Mouse (Mus musculus) stomach, embryonic 14.5 days (tissue): ENCODE results near the gene Slc9a5. TPM values are rescaled to one million over a fixed set of nuclear protein-coding genes. Genes with fewer than 3 reads are reported as not detected.
A peak's percentile ranks its signal among the peaks of the same experiment; 100 is the strongest.

Source experiments
- ATAC-seq: fragments of 200-750 bp; cut with Nextera tagmentation; 2 replicates; pipeline ENCODE4 v1.8.0; 2017; ENCODE audit warnings: low read depth, moderate TSS enrichment; ENCODE audit not compliant: insufficient number of reproducible peaks, insufficient read depth, low FRiP score
- H3K27ac ChIP-seq: fragments of 300-500 bp; sonication (generic); 2 replicates; pipeline ENCODE4 v1.5.1; 2014; ENCODE audit warnings: mild to moderate bottlenecking, low read length, moderate library complexity, mixed read lengths
- H3K27me3 ChIP-seq: fragments of 300-500 bp; sonication (generic); 2 replicates; pipeline ENCODE4 v1.6.1; 2014; ENCODE audit warnings: low read length, control low read depth, mixed read lengths; ENCODE audit not compliant: control insufficient read depth, insufficient read depth
- H3K36me3 ChIP-seq: fragments of 300-500 bp; sonication (generic); 2 replicates; pipeline ENCODE4 v1.6.1; 2014; ENCODE audit warnings: mild to moderate bottlenecking, control low read depth, low read length, moderate library complexity, mixed read lengths; ENCODE audit not compliant: control insufficient read depth, insufficient read depth
- H3K4me1 ChIP-seq: fragments of 300-500 bp; sonication (generic); 2 replicates; pipeline ENCODE4 v1.6.1; 2014; ENCODE audit warnings: low read length, control low read depth, mixed read lengths; ENCODE audit not compliant: control insufficient read depth, insufficient read depth
- H3K4me2 ChIP-seq: fragments of 300-500 bp; sonication (generic); replicated peaks from 2 replicates; pipeline ENCODE4 v1.6.1; 2014; ENCODE audit warnings: low read depth, low read length, control low read depth
- H3K4me3 ChIP-seq: fragments of 300-500 bp; sonication (generic); 2 replicates; pipeline ENCODE4 v1.5.1; 2014; ENCODE audit warnings: low read depth, low read length, control low read depth
- H3K9ac ChIP-seq: fragments of 300-500 bp; sonication (generic); replicated peaks from 2 replicates; pipeline ENCODE4 v1.6.1; 2014; ENCODE audit warnings: low read depth, mild to moderate bottlenecking, control low read depth, low read length, moderate library complexity, mixed read lengths
- H3K9me3 ChIP-seq: fragments of 300-500 bp; sonication (generic); 2 replicates; pipeline ENCODE4 v1.6.1; 2016; ENCODE audit warnings: low read depth, low read length, control low read depth; ENCODE audit not compliant: control insufficient read depth
- WGBS: fragments of 180-500 bp; shearing (Covaris S2); extraction: QIAGEN DNeasy Blood & Tissue Kit; methylation state at CpG from one replicate; pipeline ENCODE4 v1.1.7; 2014; 5-methylcytosine and 5-hydroxymethylcytosine counted together
- polyA plus RNA-seq: library from polyadenylated mRNA; unstranded; fragments of >200 nt; fragmentation: Nextera tagmentation; extraction: Ambion mirVana; gene quantifications from 2 replicates; pipeline ENCODE4 v1.2.1, GENCODE M21; 2014

Gene Slc9a5
- polyA plus RNA-seq, 1 experiment from 2014 or later, result 3.2 TPM

GRCm38 (mm10) chr8:105307670-105308069 is 41.0 kb upstream of the Slc9a5 start:
- no peak overlapping the region for H3K4me2 ChIP-seq
- peaks cover 26% of the 10 kb centered on the region for H3K4me1 ChIP-seq
- H3K9ac ChIP-seq, result no peak overlapping the region
- H3K27me3 ChIP-seq, result no peaks in the 10 kb centered on the region
- H3K36me3 ChIP-seq, result peaks cover 42% of the 10 kb centered on the region
- H3K4me3 ChIP-seq, result no peak overlapping the region
- H3K27ac ChIP-seq, result no peak overlapping the region
- no peaks in the 10 kb centered on the region for H3K9me3 ChIP-seq
- ATAC-seq, result no peak
- 95% methylated on average over 13 of the region's 13 CpGs for WGBS

DNA sequence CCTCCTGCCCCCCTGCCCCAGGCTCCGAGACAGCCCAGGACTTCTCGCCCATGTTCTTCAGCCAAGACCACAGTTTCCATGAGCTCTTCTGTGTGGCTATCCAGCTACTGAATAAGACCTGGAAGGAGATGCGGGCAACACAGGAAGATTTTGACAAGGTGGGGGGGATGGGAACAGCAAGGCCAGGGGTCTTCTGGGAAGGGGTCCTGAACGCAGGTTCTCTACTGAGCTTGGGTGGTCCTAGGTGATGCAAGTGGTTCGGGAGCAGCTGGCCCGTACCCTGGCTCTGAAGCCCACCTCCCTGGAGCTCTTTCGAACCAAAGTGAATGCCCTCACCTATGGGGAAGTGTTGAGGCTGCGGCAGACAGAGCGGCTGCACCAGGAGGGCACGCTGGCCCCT is 40.2 kb upstream of the Slc9a5 start:
- Histone ChIP-seq H3K9me3 (no peaks in the 10 kb centered on the region), H3K4me2 (no peak overlapping the region), H3K9ac (no peak overlapping the region), H3K27ac (no peak overlapping the region), H3K36me3 (peaks cover 43% of the 10 kb centered on the region), H3K27me3 (no peaks in the 10 kb centered on the region), H3K4me3 (no peak overlapping the region), H3K4me1 (peaks cover 26% of the 10 kb centered on the region)
- no peak for ATAC-seq
- WGBS, result 91% methylated on average over 10 of the region's 10 CpGs

DNA sequence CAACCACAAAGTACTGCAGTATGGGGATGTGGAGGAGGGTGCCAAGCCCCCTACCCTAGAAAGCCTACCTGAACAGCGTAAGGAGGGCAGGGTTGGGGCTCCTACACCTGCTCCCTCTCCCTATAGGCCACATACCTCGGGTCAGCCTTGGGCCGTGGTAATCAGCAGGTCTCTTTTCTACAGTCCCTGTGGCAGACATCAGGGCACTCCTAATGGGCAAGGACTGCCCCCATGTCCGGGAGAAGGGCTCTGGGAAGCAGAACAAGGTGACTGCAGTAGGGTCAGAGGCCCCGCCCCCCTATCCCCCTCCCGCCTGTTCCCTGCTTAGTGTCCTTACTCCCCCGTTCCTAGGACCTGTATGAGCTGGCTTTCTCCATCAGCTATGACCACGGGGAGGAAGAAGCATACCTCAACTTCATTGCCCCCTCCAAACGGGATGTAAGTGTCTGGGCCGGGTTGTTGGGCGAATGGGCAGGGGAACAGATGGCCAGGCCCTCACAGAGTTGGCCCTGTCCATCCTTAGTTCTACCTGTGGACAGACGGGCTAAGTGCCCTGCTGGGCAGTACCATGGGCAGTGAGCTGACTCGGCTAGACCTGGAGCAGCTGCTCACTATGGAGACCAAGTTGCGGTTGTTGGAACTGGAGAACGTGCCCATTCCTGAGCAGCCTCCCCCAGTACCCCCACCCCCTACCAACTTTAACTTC is 39.3 kb upstream of the Slc9a5 start:
- H3K9me3 ChIP-seq, result no peaks in the 10 kb centered on the region
- 84% methylated on average over 15 of the region's 15 CpGs for WGBS
- H3K4me2 ChIP-seq, result no peak overlapping the region
- H3K4me1 ChIP-seq, result peaks cover 20% of the 10 kb centered on the region
- H3K36me3 ChIP-seq, result peaks cover 37% of the 10 kb centered on the region
- H3K9ac ChIP-seq, result no peak overlapping the region
- H3K27me3 ChIP-seq, result no peaks in the 10 kb centered on the region
- H3K4me3 ChIP-seq, result no peak overlapping the region
- no peak for ATAC-seq
- H3K27ac ChIP-seq, result no peak overlapping the region

DNA sequence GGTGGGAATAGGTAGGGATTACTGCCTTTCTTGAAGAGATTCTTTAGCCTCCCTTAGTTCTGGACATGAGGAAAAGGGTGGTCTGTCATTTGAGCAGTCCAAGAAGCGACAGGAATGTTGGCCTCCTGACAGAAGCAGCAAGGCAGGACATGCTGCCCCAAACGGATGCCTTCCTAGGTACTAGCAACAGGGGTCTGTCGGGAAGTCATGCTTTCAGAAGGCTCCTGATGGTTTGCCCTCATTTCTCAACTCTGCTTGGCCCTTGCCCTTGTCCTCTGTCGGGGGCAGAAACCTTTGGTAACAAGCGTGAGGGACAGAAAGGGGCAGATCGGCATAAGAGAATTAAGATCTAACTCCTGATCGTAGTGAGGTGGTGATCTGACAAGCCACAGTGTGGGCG is 38.5 kb upstream of the Slc9a5 start:
- ATAC-seq, result no peak
- Histone ChIP-seq H3K27me3 (no peaks in the 10 kb centered on the region), H3K4me2 (no peak overlapping the region), H3K27ac (no peak overlapping the region), H3K4me3 (no peak overlapping the region), H3K4me1 (peaks cover 13% of the 10 kb centered on the region), H3K9me3 (no peaks in the 10 kb centered on the region), H3K36me3 (peaks cover 39% of the 10 kb centered on the region), H3K9ac (no peak overlapping the region)
- 80% methylated on average over 8 of the region's 8 CpGs for WGBS

DNA sequence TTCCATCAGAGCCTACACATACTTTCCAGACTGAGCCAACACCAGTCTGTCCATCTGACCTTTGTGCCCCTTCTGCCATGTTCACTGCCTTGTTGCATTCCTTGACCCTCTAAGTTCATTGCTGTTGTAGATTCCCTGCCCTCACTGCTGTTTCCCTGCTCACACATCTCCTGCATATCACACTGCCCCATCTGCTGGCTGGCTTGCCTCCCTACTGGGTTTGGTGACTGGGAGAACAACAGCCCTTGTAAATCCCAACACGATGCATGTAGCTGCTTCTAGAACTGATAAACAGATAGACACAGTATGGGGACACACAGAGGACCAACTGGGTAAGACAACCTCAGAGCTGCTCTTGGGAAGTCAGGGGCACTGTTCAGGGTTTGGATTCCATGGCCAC is 36.9 kb upstream of the Slc9a5 start:
- Histone ChIP-seq H3K4me1 (no peaks in the 10 kb centered on the region), H3K27ac (no peak overlapping the region), H3K4me3 (no peak overlapping the region), H3K36me3 (peaks cover 40% of the 10 kb centered on the region), H3K4me2 (no peak overlapping the region), H3K27me3 (no peaks in the 10 kb centered on the region), H3K9me3 (no peaks in the 10 kb centered on the region), H3K9ac (no peak overlapping the region)
- 91% methylated on average over 1 of the region's 1 CpGs for WGBS
- ATAC-seq, result no peak

DNA sequence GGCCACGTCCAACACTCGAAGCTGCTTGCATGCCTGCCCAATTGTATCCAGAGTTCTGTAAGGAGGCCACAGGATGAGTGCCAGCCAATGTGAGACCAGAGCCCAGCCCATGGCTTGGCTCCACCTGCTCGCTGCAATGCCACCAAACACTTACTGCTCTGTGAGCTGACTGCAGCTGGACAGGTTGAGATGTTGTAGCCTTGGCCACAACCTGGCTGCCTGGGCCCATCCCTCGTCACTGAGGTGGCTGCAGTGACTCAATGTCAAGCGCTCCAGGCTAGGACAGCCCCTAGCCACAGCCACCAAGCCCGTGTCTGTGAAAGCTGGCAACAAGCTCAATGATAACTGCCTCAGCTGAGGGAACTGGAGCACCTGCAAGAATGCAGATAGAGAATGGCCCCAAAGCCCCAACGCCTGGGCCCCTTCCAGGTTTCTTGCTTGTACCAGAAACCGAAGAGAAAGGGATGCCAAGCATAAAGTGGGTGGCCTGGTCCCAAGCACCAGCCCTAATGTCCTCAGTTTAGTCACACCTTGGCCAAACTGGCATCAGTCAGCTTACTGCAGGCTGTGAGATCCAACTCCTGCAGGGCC is 35.7 kb upstream of the Slc9a5 start:
- no peaks in the 10 kb centered on the region for H3K9me3 ChIP-seq
- H3K4me3 ChIP-seq, result no peak overlapping the region
- H3K4me2 ChIP-seq, result no peak overlapping the region
- H3K27me3 ChIP-seq, result no peaks in the 10 kb centered on the region
- H3K9ac ChIP-seq, result no peak overlapping the region
- no peak for ATAC-seq
- no peaks in the 10 kb centered on the region for H3K4me1 ChIP-seq
- 88% methylated on average over 8 of the region's 8 CpGs for WGBS
- no peak overlapping the region for H3K27ac ChIP-seq
- peaks cover 27% of the 10 kb centered on the region for H3K36me3 ChIP-seq

DNA sequence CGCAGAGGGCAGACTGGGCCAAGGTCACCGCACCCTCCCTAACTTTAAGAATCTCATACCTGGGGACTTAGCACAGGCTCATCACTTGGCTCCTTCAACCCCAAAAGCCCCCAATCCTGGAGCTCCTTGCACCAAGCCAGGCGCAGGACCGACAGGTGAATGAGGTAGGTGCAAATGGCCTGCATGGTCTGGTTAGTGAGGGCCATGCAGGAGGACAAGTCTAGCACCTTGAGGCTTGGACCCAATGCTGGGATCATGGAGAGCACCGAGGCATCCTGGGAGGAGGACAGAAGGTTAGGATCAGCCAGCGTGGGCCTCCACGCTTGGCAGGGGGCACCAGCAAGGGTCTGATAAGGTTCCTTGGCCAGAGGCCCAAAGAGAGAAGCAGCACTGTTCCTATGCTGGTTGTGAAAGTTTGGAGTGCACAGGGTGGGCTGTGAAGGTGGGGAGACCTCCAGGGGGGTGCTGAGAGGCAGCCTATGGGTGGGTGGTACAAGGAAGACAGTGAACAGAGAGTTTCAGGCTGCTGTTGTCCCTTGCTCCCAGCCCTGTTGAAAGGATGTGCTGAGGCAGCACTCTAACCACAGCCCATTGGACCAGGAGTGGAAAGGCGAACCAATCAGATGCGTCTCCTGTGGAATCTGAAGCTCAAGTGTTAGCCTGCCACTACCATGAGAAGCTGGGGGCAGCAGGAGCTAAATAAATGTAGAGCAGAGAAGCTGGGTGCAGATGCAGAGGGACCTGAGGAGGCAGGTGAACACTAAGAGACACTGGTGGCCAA is 34.8 kb upstream of the Slc9a5 start:
- Histone ChIP-seq H3K9me3 (no peaks in the 10 kb centered on the region), H3K4me3 (no peak overlapping the region), H3K27ac (no peak overlapping the region), H3K36me3 (peaks cover 24% of the 10 kb centered on the region), H3K4me2 (no peak overlapping the region), H3K4me1 (no peaks in the 10 kb centered on the region), H3K9ac (no peak overlapping the region), H3K27me3 (no peaks in the 10 kb centered on the region)
- 79% methylated on average over 9 of the region's 9 CpGs for WGBS
- no peak for ATAC-seq

- H3K9ac ChIP-seq, result no peak overlapping the region
- no peaks in the 10 kb centered on the region for H3K4me1 ChIP-seq
- H3K27me3 ChIP-seq, result no peaks in the 10 kb centered on the region
- 90% methylated on average over 18 of the region's 18 CpGs for WGBS
- no peak overlapping the region for H3K4me3 ChIP-seq
- no peak overlapping the region for H3K4me2 ChIP-seq
- 0 out of 2 replicates have a peak, but pooled peaks have one; percentile 24 for ATAC-seq
- H3K9me3 ChIP-seq, result no peaks in the 10 kb centered on the region
- H3K27ac ChIP-seq, result no peak overlapping the region
- peaks cover 26% of the 10 kb centered on the region for H3K36me3 ChIP-seq
These were observed 33.4 kb upstream of the Slc9a5 start for GRCm38 (mm10) chr8:105315073-105315769.
